Mouse (Mus musculus): Measurements from ENCODE around the gene Dph5.

DNA sequence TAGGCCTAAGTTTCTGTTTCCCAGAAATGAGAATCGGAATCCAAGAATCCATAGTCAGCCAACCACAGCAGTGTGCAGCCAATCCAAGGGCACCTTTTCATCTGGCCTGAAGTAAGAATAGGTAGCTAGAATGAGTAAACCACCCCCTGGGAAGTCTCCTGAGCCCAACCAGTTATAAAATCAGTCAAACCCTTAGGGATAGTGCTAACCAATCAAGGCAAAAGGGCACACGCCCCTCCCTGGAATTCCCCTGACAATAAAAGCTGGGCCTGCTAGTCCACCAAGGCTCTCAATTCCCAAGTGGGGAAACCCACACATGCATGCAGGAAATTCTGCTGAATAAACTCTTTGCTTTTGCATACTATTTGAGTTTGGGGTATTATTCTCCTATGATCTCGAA lies 28.8 kb upstream of the Dph5 start:
- TF ChIP-seq CTCF (IDR thresholded peaks at IDR 0.05; ENCODE audit: control insufficient read depth, insufficient read depth, low read length) (no peak), POLR2A (IDR thresholded peaks at IDR 0.05; ENCODE audit: borderline replicate concordance, control insufficient read depth, low read depth, low read length) (no peak)
